Mouse (Mus musculus): ENCODE results near the gene Fbxo30. TPM values are rescaled to one million over a fixed set of nuclear protein-coding genes. Genes with fewer than 3 reads are reported as not detected.
"Not testable (repeated sequence)": the region's sequence is repeated elsewhere in the genome, so short reads cannot be mapped to it uniquely, and the experiment has no call there.

Gene Fbxo30
- polyA plus RNA-seq, 1 experiment from 2014 or later = 39.7 TPM

DNA sequence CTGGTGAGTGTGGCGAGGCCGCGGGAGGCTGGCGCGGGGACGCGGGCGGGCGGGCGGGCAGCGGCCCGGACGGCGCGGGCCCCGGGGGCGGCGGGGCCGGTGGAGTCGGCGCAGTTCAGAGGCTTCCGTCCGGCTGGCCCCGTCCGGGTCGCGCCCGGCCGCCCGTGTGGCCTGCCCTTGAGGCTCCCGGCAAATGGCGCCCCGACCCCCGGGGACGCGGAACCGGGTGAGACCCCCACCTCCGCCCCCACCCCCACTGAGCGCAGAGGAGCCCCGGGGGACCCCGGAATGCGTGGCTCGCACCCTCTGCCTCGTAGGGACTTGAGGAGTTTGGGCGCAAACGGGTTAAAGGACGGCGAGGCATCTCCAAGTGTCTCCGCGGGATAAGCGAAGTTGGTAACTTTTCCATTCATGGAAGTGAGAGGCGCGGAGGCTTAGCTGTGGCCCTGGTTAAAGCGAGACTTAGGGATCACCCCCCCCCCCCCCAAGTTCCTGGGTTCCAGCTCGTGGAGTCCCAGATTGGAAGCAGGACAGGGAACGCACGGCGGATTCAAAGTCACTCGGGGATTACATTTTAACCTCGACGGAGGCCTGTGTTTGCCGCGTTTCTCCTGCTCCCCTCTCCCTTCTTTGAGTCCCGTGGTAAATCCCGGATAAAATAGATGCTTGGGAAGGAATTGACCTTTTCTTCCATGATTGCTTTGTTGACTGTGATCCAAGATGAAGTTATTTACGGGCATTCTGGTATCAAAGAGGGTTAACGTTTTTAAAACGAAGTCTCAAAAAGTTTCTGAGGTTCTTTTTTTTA, 572 bp downstream of the Fbxo30 start:
- peak overlapping the region; percentile 81 for H3K4me2 ChIP-seq (replicated peaks)
- H3K36me3 ChIP-seq = no peaks in the 10 kb centered on the region
- H3K9ac ChIP-seq = peak overlapping the region; percentile 89
- H3K9me3 ChIP-seq = no peaks in the 10 kb centered on the region
- peak overlapping the region; percentile 81 for H3K4me3 ChIP-seq
- H3K27ac ChIP-seq = peak overlapping the region; percentile 94
- no peaks in the 10 kb centered on the region for H3K27me3 ChIP-seq (replicated peaks)
- 0 out of 2 replicates have a peak, but pooled peaks cover 3% of the 10 kb centered on the region for H3K4me1 ChIP-seq
- WGBS = under 1% methylated on average over 50 of the region's 68 CpGs
- ATAC-seq (ENCODE audit: low FRiP score, low read depth) = peak; percentile 63

DNA sequence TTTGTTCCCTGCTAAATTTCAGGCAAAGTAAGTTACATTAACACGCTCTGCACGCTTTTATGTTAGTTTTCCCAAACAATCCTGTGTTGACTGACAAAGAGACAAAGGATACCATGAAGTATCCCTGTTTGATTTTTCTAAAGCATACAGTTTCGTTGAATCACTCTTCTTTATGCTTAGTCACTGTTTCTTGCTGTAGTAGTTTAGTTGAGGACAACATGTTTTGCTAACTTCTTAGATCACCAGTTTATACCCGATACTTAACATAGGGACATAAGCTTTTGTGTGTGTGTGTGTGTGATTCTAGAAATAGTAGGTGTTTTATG, 1.1 kb downstream of the Fbxo30 start:
- ATAC-seq (ENCODE audit: low FRiP score, low read depth) = no peak
- no peaks in the 10 kb centered on the region for H3K9me3 ChIP-seq
- H3K27ac ChIP-seq = no peak overlapping the region
- peak overlapping the region; percentile 81 for H3K4me2 ChIP-seq (replicated peaks)
- no peaks in the 10 kb centered on the region for H3K27me3 ChIP-seq (replicated peaks)
- WGBS = 2% methylated on average over 4 of the region's 4 CpGs
- H3K36me3 ChIP-seq = no peaks in the 10 kb centered on the region
- H3K9ac ChIP-seq = peak overlapping the region; percentile 89
- H3K4me3 ChIP-seq = peak overlapping the region; percentile 81
- 0 out of 2 replicates have a peak, but pooled peaks cover 3% of the 10 kb centered on the region for H3K4me1 ChIP-seq

DNA sequence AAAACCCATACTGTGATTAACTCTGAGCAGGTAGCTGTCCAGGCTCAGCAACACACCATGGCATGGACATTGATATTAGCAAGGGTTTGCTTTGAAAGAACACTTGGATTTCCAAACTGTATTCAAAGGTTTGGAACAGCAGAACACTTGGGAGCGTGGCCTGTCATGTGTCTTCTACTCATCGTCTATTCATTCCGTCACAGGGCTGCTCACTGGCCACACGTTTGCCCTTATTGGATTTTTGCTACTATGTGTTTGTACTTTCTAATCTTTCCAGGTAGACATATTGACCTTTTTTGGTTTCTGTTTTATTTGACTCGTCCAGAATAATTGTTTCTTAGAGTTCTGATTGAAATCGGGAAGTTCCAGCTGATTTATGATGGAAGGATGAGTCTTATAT, 17.3 kb downstream of the Fbxo30 start:
- no peak overlapping the region for H3K27ac ChIP-seq

DNA sequence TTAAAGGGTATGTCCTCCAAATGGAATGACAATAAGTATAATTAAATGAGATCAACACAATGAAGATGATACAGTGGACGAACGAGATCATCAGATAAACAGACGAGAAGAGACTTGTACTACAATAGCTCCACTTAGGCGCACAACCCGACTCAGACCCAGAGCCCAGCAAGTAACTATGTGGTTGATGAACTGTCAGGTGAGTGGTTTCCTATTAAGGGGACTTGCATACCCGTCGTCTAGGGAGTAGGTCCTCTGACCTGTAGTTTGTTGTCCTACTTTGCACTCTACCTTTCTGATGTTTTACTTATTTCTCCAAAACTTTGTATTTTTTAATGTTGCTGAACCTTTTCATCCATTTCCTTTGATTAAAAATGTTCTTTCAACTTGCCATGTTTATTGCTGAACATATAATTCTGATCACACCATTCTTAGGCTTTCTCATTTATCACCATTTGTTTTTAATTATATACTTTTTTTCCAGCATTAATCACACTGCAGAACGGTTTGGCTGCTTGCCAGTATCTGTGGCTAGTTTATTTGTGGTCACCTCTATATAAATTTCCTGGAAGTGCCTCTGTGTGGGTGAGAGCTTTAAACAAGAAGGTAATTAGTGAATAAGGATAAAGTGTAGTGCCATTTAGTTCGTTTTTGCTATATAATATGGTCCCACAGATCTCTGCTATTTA, 24.4 kb downstream of the Fbxo30 start:
- WGBS = 84% methylated on average over 9 of the region's 9 CpGs
- no peak overlapping the region for H3K4me3 ChIP-seq
- no peak overlapping the region for H3K4me2 ChIP-seq (replicated peaks)
- H3K9me3 ChIP-seq = no peaks in the 10 kb centered on the region
- no peak overlapping the region for H3K27ac ChIP-seq
- H3K27me3 ChIP-seq (replicated peaks) = no peaks in the 10 kb centered on the region
- ATAC-seq (ENCODE audit: low FRiP score, low read depth) = no peak
- no peak overlapping the region for H3K9ac ChIP-seq
- H3K36me3 ChIP-seq = no peaks in the 10 kb centered on the region
- H3K4me1 ChIP-seq = no peaks in the 10 kb centered on the region

More for the DNA sequence above, 17.3 kb downstream of the Fbxo30 start:
- Histone ChIP-seq H3K9ac (no peak overlapping the region), H3K4me3 (no peak overlapping the region), H3K4me2 (replicated peaks) (no peak overlapping the region), H3K4me1 (no peaks in the 10 kb centered on the region), H3K9me3 (no peaks in the 10 kb centered on the region), H3K27me3 (replicated peaks) (no peaks in the 10 kb centered on the region), H3K36me3 (peaks cover 5% of the 10 kb centered on the region)
- 95% methylated on average over 6 of the region's 6 CpGs for WGBS
- ATAC-seq (ENCODE audit: low FRiP score, low read depth) = no peak

GRCm38 (mm10) chr10:11306054-11306367, 24.9 kb downstream of the Fbxo30 start:
- Histone ChIP-seq H3K4me2 (replicated peaks) (no peak overlapping the region), H3K9ac (no peak overlapping the region), H3K9me3 (no peaks in the 10 kb centered on the region), H3K36me3 (no peaks in the 10 kb centered on the region), H3K27me3 (replicated peaks) (no peaks in the 10 kb centered on the region), H3K27ac (no peak overlapping the region), H3K4me1 (no peaks in the 10 kb centered on the region), H3K4me3 (no peak overlapping the region)
- 63% methylated on average over 2 of the region's 2 CpGs for WGBS
- ATAC-seq (ENCODE audit: low FRiP score, low read depth) = no peak

DNA sequence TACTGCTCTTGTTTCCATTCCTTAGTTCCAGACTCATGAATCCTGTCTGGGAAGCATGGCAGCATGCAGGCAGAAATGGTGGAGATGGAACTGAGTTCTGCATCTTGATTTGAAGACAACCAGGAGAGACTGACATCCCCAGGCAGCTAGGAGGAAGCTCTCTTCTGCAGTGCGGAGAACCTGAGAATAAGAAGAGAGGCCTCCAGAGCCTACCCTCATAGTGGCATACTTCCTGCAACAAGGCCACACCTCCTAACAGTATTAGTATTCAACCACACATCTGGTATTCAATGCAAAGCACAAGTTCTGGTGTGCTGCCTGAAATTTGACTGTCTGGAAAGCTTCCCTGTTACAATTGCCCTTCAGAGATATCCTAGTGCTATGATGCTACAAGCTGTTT, 28.7 kb downstream of the Fbxo30 start:
- 100% methylated on average over 1 of the region's 1 CpGs for WGBS
- no peak for ATAC-seq (ENCODE audit: low FRiP score, low read depth)
- Histone ChIP-seq H3K4me3 (no peak overlapping the region), H3K9ac (no peak overlapping the region), H3K4me1 (no peaks in the 10 kb centered on the region), H3K9me3 (no peaks in the 10 kb centered on the region), H3K4me2 (replicated peaks) (no peak overlapping the region), H3K36me3 (no peaks in the 10 kb centered on the region), H3K27ac (no peak overlapping the region), H3K27me3 (replicated peaks) (no peaks in the 10 kb centered on the region)

DNA sequence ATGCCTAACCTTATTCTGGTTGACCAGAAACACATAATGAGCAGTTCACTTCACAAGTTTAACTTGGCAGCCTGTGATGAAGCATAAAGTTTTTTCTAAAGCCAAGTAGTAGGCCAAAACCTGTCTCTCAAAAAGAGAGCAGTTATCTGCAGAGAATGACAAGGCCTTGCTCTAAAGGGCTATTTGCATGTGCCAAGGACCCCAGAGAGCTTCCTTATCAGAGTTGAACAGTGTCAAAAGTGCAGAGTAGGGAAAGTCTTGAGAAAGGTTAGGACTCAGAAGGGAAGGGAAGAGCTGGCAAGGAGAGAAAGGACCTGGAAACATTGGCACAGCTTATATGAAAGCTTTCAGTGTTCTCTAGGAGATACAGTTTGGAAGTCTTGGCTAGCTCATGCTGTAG, 29.4 kb downstream of the Fbxo30 start:
- ATAC-seq (ENCODE audit: low FRiP score, low read depth) = no peak
- H3K4me2 ChIP-seq (replicated peaks) = no peak overlapping the region

GRCm38 (mm10) chr10:11317856-11318454, 36.8 kb downstream of the Fbxo30 start:
- H3K27ac ChIP-seq; H3K4me2 ChIP-seq (replicated peaks); H3K9me3 ChIP-seq; H3K36me3 ChIP-seq; H3K27me3 ChIP-seq (replicated peaks); H3K4me1 ChIP-seq; ATAC-seq (ENCODE audit: low FRiP score, low read depth); H3K4me3 ChIP-seq; H3K9ac ChIP-seq: not testable (repeated sequence)

More for the DNA sequence above, 29.4 kb downstream of the Fbxo30 start:
- Histone ChIP-seq H3K27me3 (replicated peaks) (no peaks in the 10 kb centered on the region), H3K9me3 (no peaks in the 10 kb centered on the region), H3K4me3 (no peak overlapping the region), H3K36me3 (no peaks in the 10 kb centered on the region), H3K9ac (no peak overlapping the region), H3K4me1 (no peaks in the 10 kb centered on the region), H3K27ac (no peak overlapping the region)

- ATAC-seq (ENCODE audit: low FRiP score, low read depth) = no peak
- WGBS = 84% methylated on average over 1 of the region's 1 CpGs
- no peak overlapping the region for H3K4me3 ChIP-seq
Measured at GRCm38 (mm10) chr10:11319446-11319970, 38.4 kb downstream of the Fbxo30 start.

GRCm38 (mm10) chr10:11322316-11322715, 41.2 kb downstream of the Fbxo30 start:
- H3K27me3 ChIP-seq (replicated peaks) = no peaks in the 10 kb centered on the region
- no peak overlapping the region for H3K9ac ChIP-seq
- ATAC-seq (ENCODE audit: low FRiP score, low read depth) = no peak
- H3K36me3 ChIP-seq = no peaks in the 10 kb centered on the region
- H3K4me3 ChIP-seq = no peak overlapping the region
- no peaks in the 10 kb centered on the region for H3K9me3 ChIP-seq
- WGBS = 93% methylated on average over 7 of the region's 7 CpGs
- no peak overlapping the region for H3K4me2 ChIP-seq (replicated peaks)
- H3K27ac ChIP-seq = no peak overlapping the region
- H3K4me1 ChIP-seq = no peaks in the 10 kb centered on the region

More at GRCm38 (mm10) chr10:11319446-11319970, 38.4 kb downstream of the Fbxo30 start:
- Histone ChIP-seq H3K4me1 (no peaks in the 10 kb centered on the region), H3K27ac (no peak overlapping the region), H3K27me3 (replicated peaks) (no peaks in the 10 kb centered on the region), H3K36me3 (no peaks in the 10 kb centered on the region), H3K9ac (no peak overlapping the region), H3K9me3 (no peaks in the 10 kb centered on the region), H3K4me2 (replicated peaks) (no peak overlapping the region)

GRCm38 (mm10) chr10:11323202-11323898, 42.2 kb downstream of the Fbxo30 start:
- H3K4me1 ChIP-seq = no peaks in the 10 kb centered on the region
- H3K4me2 ChIP-seq (replicated peaks) = no peak overlapping the region
- no peaks in the 10 kb centered on the region for H3K36me3 ChIP-seq
- ATAC-seq (ENCODE audit: low FRiP score, low read depth) = no peak
- WGBS = 79% methylated on average over 4 of the region's 4 CpGs
- H3K27me3 ChIP-seq (replicated peaks) = no peaks in the 10 kb centered on the region
- H3K9ac ChIP-seq = no peak overlapping the region
- H3K4me3 ChIP-seq = no peak overlapping the region
- no peaks in the 10 kb centered on the region for H3K9me3 ChIP-seq
- H3K27ac ChIP-seq = no peak overlapping the region

GRCm38 (mm10) chr10:11326526-11326925, 45.4 kb downstream of the Fbxo30 start:
- no peaks in the 10 kb centered on the region for H3K36me3 ChIP-seq
- H3K9me3 ChIP-seq = no peaks in the 10 kb centered on the region
- 95% methylated on average over 3 of the region's 3 CpGs for WGBS
- H3K9ac ChIP-seq = no peak overlapping the region
- no peak overlapping the region for H3K27ac ChIP-seq
- H3K27me3 ChIP-seq (replicated peaks) = no peaks in the 10 kb centered on the region
- H3K4me2 ChIP-seq (replicated peaks) = no peak overlapping the region
- H3K4me3 ChIP-seq = no peak overlapping the region
- H3K4me1 ChIP-seq = no peaks in the 10 kb centered on the region
- ATAC-seq (ENCODE audit: low FRiP score, low read depth) = no peak

Measured in neural tube, embryonic 12.5 days (tissue).